Mouse (Mus musculus) neural tube, embryonic 11.5 days (tissue): ENCODE measurements around the gene Npdc1. TPM values are rescaled to one million over a fixed set of nuclear protein-coding genes. Genes with fewer than 3 reads are reported as not detected.

Experiments
- ATAC-seq: fragments of 200-750 bp; cut with Nextera tagmentation; 2 replicates; pipeline ENCODE4 v1.8.0; 2017; ENCODE audit warnings: moderate number of reproducible peaks, mild to moderate bottlenecking, moderate TSS enrichment, moderate library complexity; ENCODE audit not compliant: insufficient read depth, low FRiP score, low TSS enrichment
- DNase-seq: peaks from one replicate; pipeline ENCODE4 v3.0.0-alpha.2; 2015; ENCODE audit warnings: low spot score
- H3K27ac ChIP-seq: fragments of 300-500 bp; sonication (generic); 2 replicates; pipeline ENCODE4 v1.5.1; 2014; ENCODE audit warnings: low read depth, mild to moderate bottlenecking, low read length
- H3K27me3 ChIP-seq: fragments of 300-500 bp; sonication (generic); 2 replicates; pipeline ENCODE4 v1.6.1; 2014; ENCODE audit warnings: mild to moderate bottlenecking, low read length, mixed read lengths; ENCODE audit not compliant: control insufficient read depth, insufficient read depth
- H3K36me3 ChIP-seq: fragments of 300-500 bp; sonication (generic); 2 replicates; pipeline ENCODE4 v1.6.1; 2014; ENCODE audit warnings: mild to moderate bottlenecking, low read length, moderate library complexity, mixed read lengths; ENCODE audit not compliant: control insufficient read depth, insufficient read depth
- H3K4me1 ChIP-seq: fragments of 300-500 bp; sonication (generic); 2 replicates; pipeline ENCODE4 v1.6.1; 2014; ENCODE audit warnings: low read length, mixed read lengths; ENCODE audit not compliant: control insufficient read depth, insufficient read depth
- H3K4me2 ChIP-seq: fragments of 300-500 bp; sonication (generic); 2 replicates; pipeline ENCODE4 v1.6.1; 2014; ENCODE audit warnings: low read depth, mild to moderate bottlenecking, moderate library complexity
- H3K4me3 ChIP-seq: fragments of 300-500 bp; sonication (generic); 2 replicates; pipeline ENCODE4 v1.5.1; 2014; ENCODE audit warnings: low read depth, low read length
- H3K9ac ChIP-seq: fragments of 300-500 bp; sonication (generic); 2 replicates; pipeline ENCODE4 v1.6.1; 2014; ENCODE audit warnings: mild to moderate bottlenecking, low read length
- H3K9me3 ChIP-seq: fragments of 300-500 bp; sonication (generic); 2 replicates; pipeline ENCODE4 v1.6.1; 2016; ENCODE audit warnings: low read length; ENCODE audit not compliant: control insufficient read depth
- WGBS: fragments of 180-500 bp; shearing (Covaris S2); extraction: QIAGEN DNeasy Blood & Tissue Kit; methylation state at CpG from one replicate; pipeline ENCODE4 v1.1.7; 2014; 5-methylcytosine and 5-hydroxymethylcytosine counted together
- polyA plus RNA-seq: library from polyadenylated mRNA; unstranded; fragments of >200 nt; fragmentation: Nextera tagmentation; extraction: Ambion mirVana; gene quantifications from 2 replicates; pipeline ENCODE4 v1.2.1, GENCODE M21; 2014

The Npdc1 gene
- polyA plus RNA-seq, 1 experiment from 2014 or later = 133 TPM

DNA sequence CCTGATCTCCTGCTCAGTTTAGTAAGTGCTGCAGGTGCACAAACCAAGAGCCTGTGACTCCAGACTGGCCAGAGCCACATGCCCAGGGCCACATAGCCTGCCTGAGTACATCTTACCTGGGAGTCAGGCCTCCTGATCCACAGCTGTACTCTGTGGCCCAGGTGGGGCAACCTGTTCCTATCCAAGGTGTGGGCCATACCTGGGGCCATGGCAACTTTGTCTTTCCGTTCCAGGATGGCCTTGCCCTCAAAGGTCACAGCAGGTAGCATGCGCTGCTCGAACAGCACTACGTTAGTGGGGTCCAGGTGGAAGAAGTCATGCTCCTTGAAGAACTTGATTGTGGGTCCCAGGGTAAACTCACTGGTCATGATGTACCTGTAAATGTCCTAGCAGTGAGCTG is 34.8 kb upstream of the Npdc1 start:
- Histone ChIP-seq H3K9ac (no peak overlapping the region), H3K27ac (no peak overlapping the region), H3K36me3 (no peaks in the 10 kb centered on the region), H3K4me3 (no peak overlapping the region), H3K9me3 (no peaks in the 10 kb centered on the region), H3K4me1 (peaks cover 3% of the 10 kb centered on the region; the same call in 1 of the 2 replicates), H3K27me3 (peaks cover 23% of the 10 kb centered on the region), H3K4me2 (no peak overlapping the region)
- ATAC-seq (no peak), DNase-seq (no peak)
- 87% methylated on average over 4 of the region's 4 CpGs for WGBS

DNA sequence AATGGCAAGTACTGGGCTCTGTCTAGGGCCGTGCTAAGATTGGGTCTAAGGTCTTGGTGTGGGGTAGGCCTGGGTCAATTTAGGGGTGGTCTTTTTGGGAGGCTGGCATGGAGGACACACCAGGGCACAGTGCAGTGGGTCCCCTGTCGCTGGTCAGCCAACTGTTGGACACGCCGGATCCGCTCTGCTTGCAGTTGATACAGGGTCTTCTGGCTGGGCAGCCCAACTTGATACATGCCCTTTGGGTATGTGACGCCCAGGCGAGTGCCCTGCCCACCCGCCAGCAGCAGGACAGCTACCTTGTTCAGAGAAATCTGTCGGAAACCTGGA is 34.4 kb upstream of the Npdc1 start:
- Histone ChIP-seq H3K4me1 (peaks cover 3% of the 10 kb centered on the region; the same call in 1 of the 2 replicates), H3K36me3 (no peaks in the 10 kb centered on the region), H3K9me3 (no peaks in the 10 kb centered on the region), H3K27me3 (peaks cover 23% of the 10 kb centered on the region), H3K4me3 (peak overlapping the region; percentile 48), H3K9ac (no peak overlapping the region; the same call in 1 of the 2 replicates), H3K4me2 (peak overlapping the region; percentile 95), H3K27ac (no peak overlapping the region)
- DNase-seq (no peak), ATAC-seq (peak; percentile 38; the same call in 1 of the 2 replicates)
- 33% methylated on average over 9 of the region's 9 CpGs for WGBS

GRCm38 (mm10) chr2:25365091-25365761 is 33.9 kb upstream of the Npdc1 start, which contains the start of gene Uap1l1:
TSS of gene Uap1l1 (minus strand) at chr2:25365682.
- WGBS = under 1% methylated on average over 54 of the region's 54 CpGs
- ATAC-seq = peak; percentile 61; the same call in 1 of the 2 replicates
- no peak within 1 kb of the TSS for H3K27ac ChIP-seq

GRCm38 (mm10) chr2:25369996-25370395 is 29.2 kb upstream of the Npdc1 start:
- Histone ChIP-seq H3K27me3 (peaks cover 7% of the 10 kb centered on the region), H3K9ac (no peak overlapping the region), H3K4me1 (peaks cover 22% of the 10 kb centered on the region), H3K4me3 (no peak overlapping the region), H3K4me2 (no peak overlapping the region), H3K27ac (no peak overlapping the region), H3K36me3 (no peaks in the 10 kb centered on the region), H3K9me3 (no peaks in the 10 kb centered on the region)
- DNase-seq (no peak), ATAC-seq (no peak)
- WGBS = 90% methylated on average over 3 of the region's 3 CpGs

More at GRCm38 (mm10) chr2:25365091-25365761, 33.9 kb upstream of the Npdc1 start, which contains the start of gene Uap1l1:
- H3K36me3 ChIP-seq = no peaks in the 10 kb centered on the region
- H3K9me3 ChIP-seq = no peaks in the 10 kb centered on the region
- peaks cover 3% of the 10 kb centered on the region; the same call in 1 of the 2 replicates for H3K4me1 ChIP-seq
- DNase-seq = peak; percentile 61
- peak within 1 kb of the TSS; percentile 95 for H3K4me2 ChIP-seq
- peaks cover 23% of the 10 kb centered on the region for H3K27me3 ChIP-seq
- H3K9ac ChIP-seq = peak within 1 kb of the TSS; percentile 56
- peak within 1 kb of the TSS; percentile 48 for H3K4me3 ChIP-seq

DNA sequence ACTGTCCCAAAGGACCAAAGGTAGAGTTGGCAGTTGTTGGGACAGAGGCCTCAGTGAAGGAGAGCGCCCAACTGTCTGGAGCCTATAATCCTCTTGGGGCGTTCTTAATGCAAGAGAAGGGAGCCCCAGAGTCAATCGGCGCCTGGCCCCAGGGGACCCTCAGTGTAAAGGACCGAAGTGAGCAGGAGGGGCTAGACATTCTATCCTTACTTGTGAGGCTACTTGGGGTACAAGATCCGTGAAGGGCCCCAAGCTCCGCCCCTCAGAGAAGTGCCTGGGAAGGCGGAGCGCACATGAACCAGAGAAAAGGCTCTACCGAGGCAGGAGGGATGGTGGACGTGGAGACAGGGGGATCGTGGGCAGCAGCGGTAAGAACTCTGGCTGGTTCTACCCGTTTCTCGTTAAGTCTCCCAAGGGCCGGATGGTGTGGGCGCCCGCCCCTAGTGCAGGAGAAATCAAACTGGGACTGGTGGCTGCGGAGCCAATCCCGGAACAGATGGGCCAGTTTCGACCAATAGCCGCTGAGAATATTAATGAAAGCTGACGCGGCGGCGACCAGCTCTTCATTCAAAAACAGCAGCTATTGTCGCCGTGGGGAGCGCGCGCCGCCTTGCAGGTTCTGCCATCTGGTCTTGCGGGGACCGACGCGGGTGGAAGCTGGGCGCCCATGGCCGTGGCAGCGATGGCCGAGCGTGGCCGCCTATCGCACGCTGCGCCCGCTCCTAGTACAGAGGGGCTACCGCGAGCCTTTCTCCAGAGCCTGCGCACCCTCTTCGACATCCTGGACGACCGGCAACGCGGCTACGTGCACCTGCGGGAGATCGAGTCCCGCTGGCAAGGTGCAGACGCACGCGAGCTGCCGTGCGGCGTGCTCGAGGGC is 27.1 kb upstream of the Npdc1 start, which contains the start of gene Sapcd2:
Gene Sapcd2 (plus strand): TSS at position 558 of the 880 bp plus-strand sequence.
- peaks cover 2% of the 10 kb centered on the region for H3K36me3 ChIP-seq
- under 1% methylated on average over 65 of the region's 65 CpGs for WGBS
- no peaks in the 10 kb centered on the region for H3K27me3 ChIP-seq
- peak within 1 kb of the TSS; percentile 94 for H3K4me2 ChIP-seq
- ATAC-seq (peak; percentile 96), DNase-seq (peak; percentile 91)
- H3K27ac ChIP-seq = peak within 1 kb of the TSS; percentile 64
- no peaks in the 10 kb centered on the region for H3K9me3 ChIP-seq
- peak within 1 kb of the TSS; percentile 80 for H3K9ac ChIP-seq
- peaks cover 21% of the 10 kb centered on the region for H3K4me1 ChIP-seq
- peak within 1 kb of the TSS; percentile 86 for H3K4me3 ChIP-seq

DNA sequence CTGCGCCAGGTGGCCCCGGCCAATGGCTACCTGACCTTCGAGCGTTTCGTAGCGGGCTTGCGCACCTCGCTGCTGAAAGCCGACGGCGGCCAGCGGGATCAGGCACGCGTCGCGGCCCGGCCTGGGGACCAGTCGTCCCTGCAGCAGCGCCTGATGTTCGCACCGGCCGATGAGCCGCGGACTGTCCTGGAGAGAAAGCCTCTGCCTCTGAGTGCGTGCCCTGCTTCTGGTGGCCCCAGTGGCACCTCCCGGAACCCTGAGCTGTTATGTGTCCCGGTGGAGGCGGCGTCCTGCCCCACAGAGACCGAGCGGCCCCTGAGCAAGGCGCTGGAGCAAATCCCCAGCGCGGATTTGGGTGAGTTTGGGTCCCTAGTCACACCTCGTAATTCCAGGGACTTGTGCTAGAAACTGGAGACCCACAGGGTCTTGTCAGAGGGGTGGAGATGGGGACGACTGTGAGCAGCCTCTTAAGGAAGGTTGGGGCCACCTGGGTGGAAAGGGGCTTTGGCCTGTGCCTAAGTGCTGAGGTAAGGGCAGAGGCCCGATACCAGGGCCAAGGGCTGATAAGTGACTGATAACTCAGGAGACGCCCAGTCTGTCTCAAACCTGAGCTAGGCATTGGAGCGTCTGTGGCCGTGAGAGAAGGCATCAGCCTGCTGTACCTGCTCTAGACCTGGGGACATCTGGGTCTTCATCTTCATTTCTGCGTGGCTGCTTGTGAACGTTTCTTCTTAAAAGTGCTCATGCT is 26.3 kb upstream of the Npdc1 start:
- ATAC-seq (peak; percentile 16; the same call in 1 of the 2 replicates), DNase-seq (no peak)
- H3K27ac ChIP-seq = 0 out of 2 replicates have a peak overlapping the region, but pooled peaks have one; percentile 23
- no peaks in the 10 kb centered on the region for H3K27me3 ChIP-seq
- H3K36me3 ChIP-seq = peaks cover 2% of the 10 kb centered on the region
- peak overlapping the region; percentile 94 for H3K4me2 ChIP-seq
- peak overlapping the region; percentile 86 for H3K4me3 ChIP-seq
- no peaks in the 10 kb centered on the region for H3K9me3 ChIP-seq
- 3% methylated on average over 42 of the region's 42 CpGs for WGBS
- H3K9ac ChIP-seq = peak overlapping the region; percentile 80
- peaks cover 21% of the 10 kb centered on the region for H3K4me1 ChIP-seq

GRCm38 (mm10) chr2:25373431-25373830 is 25.7 kb upstream of the Npdc1 start:
- H3K9me3 ChIP-seq = no peaks in the 10 kb centered on the region
- DNase-seq (no peak), ATAC-seq (no peak)
- peak overlapping the region; percentile 80 for H3K9ac ChIP-seq
- H3K27ac ChIP-seq = no peak overlapping the region
- peaks cover 21% of the 10 kb centered on the region for H3K4me1 ChIP-seq
- WGBS = 18% methylated on average over 2 of the region's 2 CpGs
- H3K4me2 ChIP-seq = peak overlapping the region; percentile 94
- peak overlapping the region; percentile 86 for H3K4me3 ChIP-seq
- H3K27me3 ChIP-seq = no peaks in the 10 kb centered on the region
- peaks cover 2% of the 10 kb centered on the region for H3K36me3 ChIP-seq

GRCm38 (mm10) chr2:25376589-25376988 is 22.6 kb upstream of the Npdc1 start:
- H3K4me3 ChIP-seq = no peak overlapping the region
- peaks cover 2% of the 10 kb centered on the region for H3K36me3 ChIP-seq
- H3K4me1 ChIP-seq = peaks cover 20% of the 10 kb centered on the region
- peak; percentile 63 for DNase-seq
- ATAC-seq = no peak
- H3K27me3 ChIP-seq = no peaks in the 10 kb centered on the region
- no peak overlapping the region for H3K4me2 ChIP-seq
- 69% methylated on average over 4 of the region's 4 CpGs for WGBS
- H3K9me3 ChIP-seq = no peaks in the 10 kb centered on the region
- H3K27ac ChIP-seq = no peak overlapping the region
- no peak overlapping the region for H3K9ac ChIP-seq
